Mouse (Mus musculus) stomach, postnatal 0 days (tissue): ENCODE measurements at regions not wholly inside any gene's neighbourhood (a gene's known extent, or its start where the extent isn't known, plus 50 kb on each side); places are given as distances from the start of the nearest gene placed in this dataset.

Source experiments
- ATAC-seq: fragments of 200-750 bp; cut with Nextera tagmentation; 2 replicates; pipeline ENCODE4 v1.8.0; 2017; ENCODE audit not compliant: low FRiP score, low TSS enrichment
- DNase-seq: peaks from one replicate; pipeline ENCODE4 v3.0.0-alpha.2; 2016; ENCODE audit warnings: low spot score
- H3K27ac ChIP-seq: fragments of 300-500 bp; sonication (generic); replicated peaks from 2 replicates; pipeline ENCODE4 v1.5.1; 2014; ENCODE audit warnings: mild to moderate bottlenecking, control low read depth
- H3K27me3 ChIP-seq: fragments of 300-500 bp; sonication (generic); 2 replicates; pipeline ENCODE4 v1.6.1; 2014; ENCODE audit warnings: low read length; ENCODE audit not compliant: control insufficient read depth, insufficient read depth
- H3K36me3 ChIP-seq: fragments of 300-500 bp; sonication (generic); 2 replicates; pipeline ENCODE4 v1.6.1; 2014; ENCODE audit warnings: low read length, mixed read lengths; ENCODE audit not compliant: control insufficient read depth, insufficient read depth
- H3K4me1 ChIP-seq: fragments of 300-500 bp; sonication (generic); replicated peaks from 2 replicates; pipeline ENCODE4 v1.6.1; 2014; ENCODE audit warnings: antibody characterized with exemption; ENCODE audit not compliant: control insufficient read depth, insufficient read depth
- H3K4me2 ChIP-seq: fragments of 300-500 bp; sonication (generic); replicated peaks from 2 replicates; pipeline ENCODE4 v1.6.1; 2014; ENCODE audit warnings: low read depth, mild to moderate bottlenecking, control low read depth, moderate library complexity
- H3K4me3 ChIP-seq: fragments of 300-500 bp; sonication (generic); 2 replicates; pipeline ENCODE4 v1.5.1; 2014; ENCODE audit warnings: low read depth, low read length, control low read depth
- H3K9ac ChIP-seq: fragments of 300-500 bp; sonication (generic); 2 replicates; pipeline ENCODE4 v1.6.1; 2014; ENCODE audit warnings: mild to moderate bottlenecking, low read length, control low read depth, mixed read lengths
- H3K9me3 ChIP-seq: fragments of 300-500 bp; sonication (generic); 2 replicates; pipeline ENCODE4 v1.6.1; 2016; ENCODE audit warnings: low read length; ENCODE audit not compliant: control insufficient read depth
- CTCF ChIP-seq: IDR thresholded peaks from 2 replicates; pipeline ENCODE4 v1.5.1; 2016; ENCODE audit warnings: antibody characterized with exemption, low read depth, mild to moderate bottlenecking, moderate library complexity
- EP300 ChIP-seq: optimal IDR thresholded peaks from 2 replicates; pipeline ENCODE3; 2016; ENCODE audit warnings: antibody characterized with exemption
- WGBS: fragments of 180-500 bp; shearing (Covaris S2); extraction: QIAGEN DNeasy Blood & Tissue Kit; methylation state at CpG from one replicate; pipeline ENCODE4 v1.1.7; 2014; 5-methylcytosine and 5-hydroxymethylcytosine counted together

- Histone ChIP-seq H3K27me3 (no peaks in the 10 kb centered on the region), H3K36me3 (no peaks in the 10 kb centered on the region), H3K9ac (no peak overlapping the region), H3K27ac (no peak overlapping the region), H3K4me2 (no peak overlapping the region), H3K9me3 (no peaks in the 10 kb centered on the region), H3K4me3 (no peak overlapping the region), H3K4me1 (no peaks in the 10 kb centered on the region)
- DNase-seq, result no peak
- TF ChIP-seq CTCF, result no peak
- TF ChIP-seq EP300, result no peak
- no peak for ATAC-seq
- 91% methylated on average over 5 of the region's 5 CpGs for WGBS
Observed at GRCm38 (mm10) chr13:79309584-79310110, 1110.1 kb upstream of the Nr2f1 start.

GRCm38 (mm10) chr13:79297225-79297710, 1097.7 kb upstream of the Nr2f1 start:
- Histone ChIP-seq H3K4me2 (no peak overlapping the region), H3K4me1 (no peaks in the 10 kb centered on the region), H3K27ac (no peak overlapping the region), H3K4me3 (no peak overlapping the region), H3K9me3 (no peaks in the 10 kb centered on the region), H3K36me3 (no peaks in the 10 kb centered on the region), H3K27me3 (no peaks in the 10 kb centered on the region), H3K9ac (no peak overlapping the region)
- WGBS, result 73% methylated on average over 6 of the region's 6 CpGs
- DNase-seq (no peak), ATAC-seq (no peak)
- no peak for TF ChIP-seq CTCF
- no peak for TF ChIP-seq EP300

GRCm38 (mm10) chr13:79288022-79288421, 1088.5 kb upstream of the Nr2f1 start:
- H3K9me3 ChIP-seq, result no peaks in the 10 kb centered on the region
- TF ChIP-seq CTCF (no peak), EP300 (no peak)

GRCm38 (mm10) chr13:79286181-79286580, 1086.6 kb upstream of the Nr2f1 start:
- Histone ChIP-seq H3K4me2 (no peak overlapping the region), H3K4me1 (no peaks in the 10 kb centered on the region), H3K9me3 (no peaks in the 10 kb centered on the region), H3K27ac (no peak overlapping the region), H3K9ac (no peak overlapping the region), H3K4me3 (no peak overlapping the region), H3K36me3 (no peaks in the 10 kb centered on the region), H3K27me3 (no peaks in the 10 kb centered on the region)
- TF ChIP-seq CTCF, result no peak
- no peak for TF ChIP-seq EP300
- DNase-seq, result no peak
- no peak for ATAC-seq
- WGBS, result 45% methylated on average over 3 of the region's 3 CpGs

More at GRCm38 (mm10) chr13:79288022-79288421, 1088.5 kb upstream of the Nr2f1 start:
- H3K9ac ChIP-seq, result no peak overlapping the region
- no peak overlapping the region for H3K4me3 ChIP-seq
- WGBS, result 92% methylated on average over 1 of the region's 1 CpGs
- no peak overlapping the region for H3K27ac ChIP-seq
- ATAC-seq (no peak), DNase-seq (no peak)
- H3K36me3 ChIP-seq, result no peaks in the 10 kb centered on the region
- H3K4me1 ChIP-seq, result no peaks in the 10 kb centered on the region
- no peaks in the 10 kb centered on the region for H3K27me3 ChIP-seq
- no peak overlapping the region for H3K4me2 ChIP-seq

GRCm38 (mm10) chr13:79285478-79285877, 1085.9 kb upstream of the Nr2f1 start:
- Histone ChIP-seq H3K27ac (no peak overlapping the region), H3K36me3 (no peaks in the 10 kb centered on the region), H3K9ac (no peak overlapping the region), H3K9me3 (no peaks in the 10 kb centered on the region), H3K4me3 (no peak overlapping the region), H3K4me2 (no peak overlapping the region), H3K4me1 (no peaks in the 10 kb centered on the region), H3K27me3 (no peaks in the 10 kb centered on the region)
- DNase-seq (no peak), ATAC-seq (no peak)
- WGBS, result 6% methylated on average over 2 of the region's 2 CpGs
- no peak for TF ChIP-seq EP300
- peak; percentile 71 for TF ChIP-seq CTCF

GRCm38 (mm10) chr13:79277714-79278113, 1078.2 kb upstream of the Nr2f1 start:
- TF ChIP-seq CTCF (no peak), EP300 (no peak)
- Histone ChIP-seq H3K27ac (no peak overlapping the region), H3K4me3 (no peak overlapping the region), H3K4me1 (no peaks in the 10 kb centered on the region), H3K9me3 (no peaks in the 10 kb centered on the region), H3K4me2 (no peak overlapping the region), H3K9ac (no peak overlapping the region), H3K27me3 (no peaks in the 10 kb centered on the region), H3K36me3 (no peaks in the 10 kb centered on the region)
- ATAC-seq, result no peak
- no peak for DNase-seq
- 15% methylated on average over 6 of the region's 6 CpGs for WGBS
